Mouse (Mus musculus) monocyte, adult 2 months (primary cell): ENCODE measurements around the gene Jmjd1c.

ENCODE experiments used
- DNase-seq, 2 experiments: peaks; one replicate each; pipeline ENCODE4 v3.0.0; 2022; ENCODE audit warnings: low spot score in 2 of 2, low read depth in 1 of 2

Gene Jmjd1c

GRCm38 (mm10) chr10:67071389-67071788 is 24.5 kb upstream of the Jmjd1c start:
- DNase-seq = no peak

DNA sequence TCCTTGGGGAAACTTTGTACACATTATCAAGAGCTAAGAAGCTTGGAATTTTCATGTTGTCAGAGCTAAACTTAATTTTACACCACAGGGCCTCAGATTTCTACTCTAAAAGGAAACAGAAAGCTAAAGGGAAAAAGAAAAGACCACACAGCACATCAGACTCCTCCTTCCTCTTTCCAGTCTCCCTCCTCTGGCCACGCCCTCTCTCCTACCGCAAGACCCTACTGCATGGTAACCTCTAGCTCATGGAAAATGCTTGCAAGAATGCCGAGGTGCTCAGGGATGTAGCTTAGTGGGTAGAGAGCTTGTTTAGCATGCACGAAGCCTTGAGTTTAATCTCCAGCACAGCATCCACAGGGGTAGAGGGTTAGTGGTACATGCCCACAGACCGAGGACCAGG is 24.0 kb upstream of the Jmjd1c start:
- no peak for DNase-seq

GRCm38 (mm10) chr10:67072600-67072999 is 23.3 kb upstream of the Jmjd1c start:
- no peak for DNase-seq

GRCm38 (mm10) chr10:67073577-67073976 is 22.3 kb upstream of the Jmjd1c start:
- DNase-seq = no peak

DNA sequence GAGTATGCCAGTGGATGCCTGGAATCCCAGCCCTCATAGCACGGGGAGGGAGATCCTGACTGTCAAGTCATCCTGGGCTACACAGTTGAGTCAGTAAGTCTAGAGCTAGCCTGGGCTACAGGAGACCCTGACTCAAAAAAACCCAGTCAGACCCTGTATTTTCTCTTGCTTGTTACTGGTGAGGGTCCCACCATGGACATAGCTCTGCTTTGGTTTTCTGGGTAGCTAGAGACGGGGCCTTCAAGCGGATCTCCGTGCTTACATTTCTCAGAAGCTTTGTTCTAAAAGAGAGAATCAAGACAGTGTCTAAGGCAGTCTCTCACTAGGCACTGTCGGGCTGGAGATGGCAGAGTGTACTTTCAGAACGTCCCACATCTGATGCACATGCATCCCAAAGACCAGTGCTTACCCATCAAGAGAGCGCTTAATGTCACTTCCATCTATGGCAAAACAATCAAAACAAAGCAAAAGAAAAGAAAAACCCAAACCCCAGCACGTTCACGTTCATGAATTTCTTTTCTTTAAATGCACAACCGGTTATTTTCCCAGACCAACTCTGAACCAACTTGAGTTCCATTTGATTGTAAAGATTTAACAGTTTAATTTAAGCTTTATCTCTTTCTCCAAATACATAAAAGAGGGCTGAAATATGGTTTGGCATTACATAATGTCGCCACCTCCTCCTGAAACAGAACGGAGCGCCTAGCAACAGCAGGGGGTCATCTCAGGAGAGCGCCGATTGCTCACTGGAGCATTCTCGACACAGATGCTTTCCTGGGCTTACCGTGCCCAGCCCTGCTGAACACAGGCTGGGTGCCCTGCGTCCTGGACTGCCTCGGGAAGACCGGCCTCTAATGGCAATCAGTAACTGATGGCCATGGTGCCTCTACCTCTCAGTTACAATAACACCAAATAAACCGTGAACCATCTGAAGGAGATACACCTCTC is 19.7 kb upstream of the Jmjd1c start:
- no peak for DNase-seq

- no peak for DNase-seq
Measured at GRCm38 (mm10) chr10:67079030-67079429, 16.9 kb upstream of the Jmjd1c start.

GRCm38 (mm10) chr10:67081206-67082007 is 14.5 kb upstream of the Jmjd1c start:
- DNase-seq = no peak

DNA sequence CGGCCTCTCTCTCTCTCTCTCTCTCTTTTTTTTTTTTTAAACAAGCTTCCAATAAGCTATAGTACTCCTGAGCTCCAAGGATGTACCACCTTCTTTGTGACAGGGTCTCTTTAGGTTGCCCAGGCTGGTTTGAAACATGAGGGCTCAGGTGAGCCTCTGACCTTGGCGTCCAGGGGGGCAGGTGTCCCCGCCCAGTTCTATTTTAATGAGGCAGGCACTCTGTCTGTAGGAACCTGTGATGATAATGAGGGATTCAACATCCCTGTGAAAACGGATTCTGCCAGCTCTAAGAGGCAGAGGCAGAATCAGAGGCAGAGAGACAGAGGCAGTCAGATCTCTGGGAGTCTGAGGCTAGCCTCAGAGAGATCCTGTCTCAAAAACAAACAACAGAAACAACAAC is 13.4 kb upstream of the Jmjd1c start:
- no peak for DNase-seq

DNA sequence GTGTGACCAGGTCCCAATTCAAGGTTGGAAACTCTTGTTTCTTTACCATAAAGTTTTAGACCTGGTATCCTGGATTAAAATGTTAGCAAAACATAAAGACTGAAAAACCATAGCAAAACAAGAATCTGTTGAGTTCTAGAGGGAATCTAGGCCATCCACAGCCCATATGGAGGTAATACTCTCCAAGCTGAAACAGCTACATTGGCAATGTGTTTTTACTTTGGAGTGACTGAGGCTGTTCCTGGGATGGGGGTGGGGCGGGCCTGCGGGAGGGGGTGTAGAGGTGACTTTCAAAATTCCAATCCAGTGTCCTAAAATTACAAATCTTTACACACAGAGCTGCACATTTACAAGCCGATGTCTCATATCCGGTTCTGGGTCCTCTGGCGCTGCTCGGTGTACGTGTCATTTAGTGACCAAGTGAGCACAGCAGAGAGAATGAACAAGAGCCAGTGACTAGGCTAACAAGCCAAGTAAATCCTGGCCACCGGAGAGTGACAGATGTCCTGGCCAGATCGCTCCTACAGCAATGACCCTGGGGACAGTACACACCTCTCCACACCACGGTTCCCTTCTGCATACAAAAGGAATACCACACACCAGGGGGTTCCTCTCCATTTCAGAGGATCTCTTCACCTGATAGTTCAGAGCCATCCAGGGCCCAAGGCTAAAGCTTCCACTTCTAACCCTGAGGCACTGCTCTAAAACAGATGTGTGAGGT is 12.3 kb upstream of the Jmjd1c start:
- no peak for DNase-seq

- DNase-seq = no peak
Measured at GRCm38 (mm10) chr10:67085124-67085523, 10.8 kb upstream of the Jmjd1c start.

- DNase-seq = no peak
Measured at GRCm38 (mm10) chr10:67085916-67086315, 10.0 kb upstream of the Jmjd1c start.

- no peak for DNase-seq
Measured at GRCm38 (mm10) chr10:67087447-67088226, 8.3 kb upstream of the Jmjd1c start.

DNA sequence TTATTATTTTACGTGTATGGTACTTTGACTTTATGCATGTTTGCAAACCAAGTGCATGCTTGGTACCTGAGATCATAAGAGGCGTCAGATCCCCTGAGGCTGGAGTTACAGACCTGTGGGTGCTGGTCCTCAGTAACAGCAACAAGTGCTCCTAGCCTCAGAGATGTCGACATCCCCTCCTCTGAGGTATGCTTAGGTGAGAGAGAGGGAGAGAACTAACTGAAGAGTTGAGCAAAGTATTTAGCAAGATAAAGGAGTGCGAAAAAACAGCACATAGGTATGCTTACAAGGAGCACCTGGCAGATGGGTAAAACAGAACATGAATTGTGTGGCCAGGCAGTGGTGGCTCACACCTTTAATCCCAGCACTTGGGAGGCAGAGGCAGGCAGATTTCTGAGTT is 5.3 kb upstream of the Jmjd1c start:
- no peak for DNase-seq

GRCm38 (mm10) chr10:67094922-67095321 is 1.0 kb upstream of the Jmjd1c start:
- no peak for DNase-seq

- peak in 1 of 2 experiments; percentile 13 for DNase-seq
Measured at GRCm38 (mm10) chr10:67096621-67097436, 904 bp downstream of the Jmjd1c start, which contains the start of gene Reep3. Gene Reep3 (minus strand): TSS chr10:67096945.

DNA sequence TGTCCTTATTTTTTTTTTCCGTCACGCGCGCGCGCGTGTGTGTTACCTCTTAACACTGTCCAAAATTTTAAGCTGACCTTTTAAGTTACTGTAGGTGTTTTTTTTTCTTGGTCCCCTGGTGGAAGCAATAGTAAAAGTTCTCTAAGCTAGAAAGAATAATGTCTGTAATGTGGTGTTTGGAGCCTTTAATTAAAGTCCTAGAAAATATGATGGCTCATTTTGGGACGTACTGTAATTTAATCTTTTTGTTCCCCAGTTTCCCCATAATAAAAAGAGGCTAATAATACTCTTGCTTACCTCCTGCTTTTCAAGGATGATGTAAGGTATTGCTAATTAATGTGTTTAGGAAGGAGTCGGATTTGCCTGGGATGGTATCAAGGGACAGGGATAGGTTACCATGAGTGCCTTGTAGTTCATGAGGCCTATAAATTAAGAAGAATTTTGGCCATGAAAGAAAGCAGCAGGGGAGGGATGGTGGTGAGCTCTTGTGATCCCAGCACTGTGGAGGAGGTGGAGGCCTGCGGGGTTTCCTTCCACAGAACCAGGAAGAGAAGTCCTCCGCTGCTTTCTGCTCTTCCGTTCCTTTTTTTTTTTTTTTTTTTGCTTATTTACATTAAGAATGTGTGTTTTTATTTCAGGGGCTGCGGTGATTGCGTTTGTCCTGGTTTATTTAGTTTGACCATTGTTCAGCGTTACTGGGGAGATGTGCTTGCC is 1.7 kb downstream of the Jmjd1c start:
- DNase-seq = no peak

GRCm38 (mm10) chr10:67098408-67099050 is 2.6 kb downstream of the Jmjd1c start:
- DNase-seq = peak in 1 of 2 experiments; percentile 22

- no peak for DNase-seq
Measured at GRCm38 (mm10) chr10:67099183-67099929, 3.4 kb downstream of the Jmjd1c start.
